Mouse (Mus musculus) bone marrow macrophage, adult 2 months (primary cell): ENCODE measurements at regions not wholly inside any gene's neighbourhood (a gene's known extent, or its start where the extent isn't known, plus 50 kb on each side); places are given as distances from the start of the nearest gene placed in this dataset.

Source experiments
- CTCF ChIP-seq: IDR thresholded peaks from 2 replicates; pipeline ENCODE4 v1.5.1; 2012; ENCODE audit warnings: low read depth, mild to moderate bottlenecking, low read length, moderate library complexity
- POLR2A ChIP-seq: IDR thresholded peaks from 2 replicates; pipeline ENCODE4 v1.6.1; 2012; ENCODE audit warnings: mild to moderate bottlenecking, low read depth, low read length, borderline replicate concordance

DNA sequence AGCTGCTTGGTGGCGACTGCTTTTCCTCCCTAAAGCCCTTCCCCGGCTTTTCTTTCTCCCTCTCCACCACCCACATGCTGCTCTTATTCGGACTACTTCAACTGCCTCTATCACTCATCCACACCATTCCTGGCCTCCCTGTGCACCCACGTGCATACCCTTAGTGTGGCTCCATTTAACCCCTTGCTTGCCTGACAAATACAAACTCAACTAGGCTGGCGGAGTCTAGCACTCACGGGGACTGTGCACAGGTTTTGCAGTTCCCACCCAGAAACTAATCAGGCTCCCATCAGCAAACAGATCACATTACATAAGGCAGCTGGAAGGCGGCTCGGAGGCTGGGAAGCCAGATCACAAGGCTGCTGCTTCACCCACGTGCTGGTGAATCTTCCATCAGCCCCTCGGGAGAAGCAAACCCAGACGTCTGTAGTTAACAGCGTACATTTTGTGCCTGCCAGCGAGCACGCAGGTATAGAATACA is 287.0 kb upstream of the Rps6ka3 start:
- TF ChIP-seq POLR2A (no peak), CTCF (no peak)
